Mouse (Mus musculus) kidney, adult 2 months (tissue): ENCODE data around the gene Shtn1.

Experiments
- CTCF ChIP-seq: fragments of 200-500 bp; conservative IDR thresholded peaks from 2 replicates; pipeline ENCODE4 v1.5.1; 2011; ENCODE audit warnings: low read depth, mild to moderate bottlenecking, control low read depth, low read length, moderate library complexity, mixed read lengths; ENCODE audit not compliant: insufficient read depth, insufficient read length
- POLR2A ChIP-seq: fragments of 200-500 bp; IDR thresholded peaks from one replicate; pipeline ENCODE4 v1.6.1; 2011; ENCODE audit warnings: low read depth, low read length, control low read depth

- TF ChIP-seq CTCF: no peak
- TF ChIP-seq POLR2A: no peak
These were observed 1.5 kb downstream of the Shtn1 start for GRCm38 (mm10) chr19:59074381-59074780.
